Mouse (Mus musculus): ENCODE data around the gene Gm7682.
"Not testable (repeated sequence)": the region's sequence is repeated elsewhere in the genome, so short reads cannot be mapped to it uniquely, and the experiment has no call there.

Gm7682 gene

GRCm38 (mm10) chr5:94445484-94445883 is at the start of gene Gm7682:
TSS of gene Gm7682 (plus strand) at chr5:94445784.
- not testable (repeated sequence) for DNase-seq
